Mouse (Mus musculus) embryonic fibroblast, embryonic 13.5 days (primary cell): ENCODE results near the gene Foxp1.

Source experiments
- CTCF ChIP-seq: IDR thresholded peaks from 2 replicates; pipeline ENCODE4 v1.5.1; 2011; ENCODE audit warnings: mild to moderate bottlenecking, control low read depth, low read length, moderate library complexity, borderline replicate concordance; ENCODE audit not compliant: insufficient read depth
- POLR2A ChIP-seq: IDR thresholded peaks from 2 replicates; pipeline ENCODE4 v1.6.1; 2011; ENCODE audit warnings: low read depth, mild to moderate bottlenecking, control low read depth, low read length, moderate library complexity

GRCm38 (mm10) chr6:98973433-98973832, 549.1 kb downstream of the Foxp1 start:
- no peak for TF ChIP-seq CTCF
- no peak for TF ChIP-seq POLR2A
